Mouse (Mus musculus) midbrain, embryonic 16.5 days (tissue): ENCODE measurements around the gene Mtrf1l. TPM values are rescaled to one million over a fixed set of nuclear protein-coding genes. Genes with fewer than 3 reads are reported as not detected.

Source experiments
- ATAC-seq: fragments of 200-750 bp; cut with Nextera tagmentation; 2 replicates; pipeline ENCODE4 v1.8.0; 2017; ENCODE audit warnings: moderate TSS enrichment
- H3K27ac ChIP-seq: fragments of 300-500 bp; sonication (generic); 2 replicates; pipeline ENCODE4 v1.5.1; 2014; ENCODE audit warnings: mild to moderate bottlenecking, low read length, mixed read lengths
- H3K27me3 ChIP-seq: fragments of 300-500 bp; sonication (generic); 2 replicates; pipeline ENCODE4 v1.6.1; 2014; ENCODE audit warnings: low read depth, low read length, mixed read lengths; ENCODE audit not compliant: control insufficient read depth, insufficient read depth
- H3K36me3 ChIP-seq: fragments of 300-500 bp; sonication (generic); 2 replicates; pipeline ENCODE4 v1.6.1; 2014; ENCODE audit warnings: mild to moderate bottlenecking, low read length, moderate library complexity, mixed read lengths; ENCODE audit not compliant: control insufficient read depth, insufficient read depth
- H3K4me1 ChIP-seq: fragments of 300-500 bp; sonication (generic); 2 replicates; pipeline ENCODE4 v1.6.1; 2014; ENCODE audit warnings: mild to moderate bottlenecking, low read length, mixed read lengths; ENCODE audit not compliant: control insufficient read depth, insufficient read depth
- H3K4me2 ChIP-seq: fragments of 300-500 bp; sonication (generic); 2 replicates; pipeline ENCODE4 v1.6.1; 2014; ENCODE audit warnings: mild to moderate bottlenecking, low read length, mixed read lengths
- H3K4me3 ChIP-seq: fragments of 300-500 bp; sonication (generic); 2 replicates; pipeline ENCODE4 v1.5.1; 2014; ENCODE audit warnings: low read depth, mild to moderate bottlenecking, low read length, moderate library complexity, mixed read lengths
- H3K9ac ChIP-seq: fragments of 300-500 bp; sonication (generic); 2 replicates; pipeline ENCODE4 v1.6.1; 2014; ENCODE audit warnings: low read depth, low read length, mixed read lengths
- H3K9me3 ChIP-seq: fragments of 300-500 bp; sonication (generic); replicated peaks from 2 replicates; pipeline ENCODE4 v1.6.1; 2014; ENCODE audit warnings: mild to moderate bottlenecking, low read length, mixed read lengths; ENCODE audit not compliant: control insufficient read depth, poor library complexity, severe bottlenecking
- WGBS: fragments of 180-500 bp; shearing (Covaris S2); extraction: QIAGEN DNeasy Blood & Tissue Kit; methylation state at CpG from one replicate; pipeline ENCODE4 v1.1.7; 2014; 5-methylcytosine and 5-hydroxymethylcytosine counted together
- polyA plus RNA-seq: library from polyadenylated mRNA; unstranded; fragments of >200 nt; fragmentation: Nextera tagmentation; extraction: Ambion mirVana; gene quantifications from 2 replicates; pipeline ENCODE4 v1.2.1, GENCODE M21; 2015

Mtrf1l gene
- polyA plus RNA-seq, 1 experiment from 2014 or later: 11.1 TPM

DNA sequence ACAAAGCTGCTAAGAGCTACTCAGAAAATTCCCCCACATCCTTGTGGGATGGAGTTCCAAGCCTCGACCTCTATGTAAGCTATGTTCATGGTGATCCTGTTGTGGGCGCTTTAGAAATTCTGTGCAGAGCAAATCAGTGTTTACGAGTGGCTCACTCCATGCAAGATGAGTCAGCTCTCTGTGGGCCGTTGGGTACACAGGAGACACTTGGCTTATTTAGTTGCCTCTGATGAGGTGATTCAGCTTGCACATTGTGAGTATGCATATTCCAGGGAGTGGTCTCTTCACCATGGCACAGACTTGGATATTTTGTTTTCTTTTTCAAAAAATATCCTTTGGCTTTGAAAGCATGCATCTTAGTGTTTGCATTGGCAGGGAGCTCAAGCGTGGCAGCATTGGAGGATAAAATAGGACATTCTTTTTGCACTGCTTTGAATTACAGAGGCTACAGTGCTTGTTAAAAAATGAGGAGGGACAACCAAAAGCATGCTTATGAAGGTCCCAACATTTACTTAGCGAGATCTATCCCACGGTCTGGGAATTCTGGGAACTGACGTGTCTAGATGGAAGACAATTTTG is 29.7 kb upstream of the Mtrf1l start:
- no peak overlapping the region for H3K27ac ChIP-seq
- no peak overlapping the region for H3K4me2 ChIP-seq
- no peaks in the 10 kb centered on the region for H3K36me3 ChIP-seq
- no peak for ATAC-seq
- 88% methylated on average over 8 of the region's 8 CpGs for WGBS
- H3K4me3 ChIP-seq: no peak overlapping the region
- no peaks in the 10 kb centered on the region for H3K4me1 ChIP-seq
- H3K27me3 ChIP-seq: no peaks in the 10 kb centered on the region
- H3K9ac ChIP-seq: no peak overlapping the region
- H3K9me3 ChIP-seq: no peaks in the 10 kb centered on the region

GRCm38 (mm10) chr10:5846939-5847338 is 23.2 kb upstream of the Mtrf1l start:
- WGBS: 36% methylated on average over 2 of the region's 2 CpGs
- ATAC-seq: peak; percentile 8; the same call in 1 of the 2 replicates
- no peaks in the 10 kb centered on the region for H3K36me3 ChIP-seq
- H3K4me3 ChIP-seq: no peak overlapping the region
- H3K9me3 ChIP-seq: no peaks in the 10 kb centered on the region
- H3K4me1 ChIP-seq: no peaks in the 10 kb centered on the region
- H3K9ac ChIP-seq: no peak overlapping the region
- no peaks in the 10 kb centered on the region for H3K27me3 ChIP-seq
- no peak overlapping the region for H3K27ac ChIP-seq
- no peak overlapping the region for H3K4me2 ChIP-seq

- Histone ChIP-seq H3K4me3 (no peak overlapping the region), H3K9me3 (no peaks in the 10 kb centered on the region), H3K27me3 (no peaks in the 10 kb centered on the region), H3K27ac (no peak overlapping the region), H3K36me3 (peaks cover 5% of the 10 kb centered on the region; the same call in 1 of the 2 replicates), H3K4me1 (no peaks in the 10 kb centered on the region), H3K4me2 (no peak overlapping the region), H3K9ac (no peak overlapping the region)
- 76% methylated on average over 4 of the region's 4 CpGs for WGBS
- ATAC-seq: no peak
Observed at GRCm38 (mm10) chr10:5841369-5841768, 17.7 kb upstream of the Mtrf1l start.

GRCm38 (mm10) chr10:5826336-5827025 is 2.8 kb upstream of the Mtrf1l start:
- ATAC-seq: no peak
- no peaks in the 10 kb centered on the region for H3K36me3 ChIP-seq
- no peak overlapping the region for H3K9ac ChIP-seq
- H3K4me1 ChIP-seq: peaks cover 14% of the 10 kb centered on the region
- no peaks in the 10 kb centered on the region for H3K9me3 ChIP-seq
- no peak overlapping the region for H3K4me3 ChIP-seq
- no peaks in the 10 kb centered on the region for H3K27me3 ChIP-seq
- H3K27ac ChIP-seq: no peak overlapping the region
- 78% methylated on average over 6 of the region's 6 CpGs for WGBS
- H3K4me2 ChIP-seq: no peak overlapping the region

DNA sequence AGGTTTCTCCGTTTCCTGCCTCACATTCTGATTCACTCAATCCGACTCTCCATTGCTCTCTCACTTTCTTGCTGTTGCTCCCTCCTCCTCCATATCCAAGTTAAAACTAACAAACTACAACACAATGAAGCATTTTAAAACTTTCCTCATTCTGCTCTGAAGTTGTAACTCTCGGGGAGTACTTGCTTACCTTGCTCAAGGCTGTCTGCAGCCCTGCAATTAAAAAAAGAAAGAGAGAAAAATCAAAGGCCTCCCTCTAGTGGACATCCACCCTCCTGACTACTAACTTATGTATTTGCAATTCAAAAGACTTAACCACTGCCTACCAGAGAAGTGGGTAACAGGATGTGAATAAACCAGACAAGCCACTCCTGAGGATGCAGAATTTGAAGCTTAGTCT is 1.1 kb upstream of the Mtrf1l start:
- H3K4me1 ChIP-seq: peaks cover 14% of the 10 kb centered on the region
- WGBS: 0% methylated on average over 3 of the region's 3 CpGs
- H3K9me3 ChIP-seq: no peaks in the 10 kb centered on the region
- peak overlapping the region; percentile 92; the same call in 1 of the 2 replicates for H3K4me3 ChIP-seq
- H3K27me3 ChIP-seq: no peaks in the 10 kb centered on the region
- no peaks in the 10 kb centered on the region for H3K36me3 ChIP-seq
- H3K9ac ChIP-seq: no peak overlapping the region
- peak overlapping the region; percentile 89; the same call in 1 of the 2 replicates for H3K27ac ChIP-seq
- H3K4me2 ChIP-seq: peak overlapping the region; percentile 68
- 0 out of 2 replicates have a peak, but pooled peaks have one; percentile 4 for ATAC-seq

DNA sequence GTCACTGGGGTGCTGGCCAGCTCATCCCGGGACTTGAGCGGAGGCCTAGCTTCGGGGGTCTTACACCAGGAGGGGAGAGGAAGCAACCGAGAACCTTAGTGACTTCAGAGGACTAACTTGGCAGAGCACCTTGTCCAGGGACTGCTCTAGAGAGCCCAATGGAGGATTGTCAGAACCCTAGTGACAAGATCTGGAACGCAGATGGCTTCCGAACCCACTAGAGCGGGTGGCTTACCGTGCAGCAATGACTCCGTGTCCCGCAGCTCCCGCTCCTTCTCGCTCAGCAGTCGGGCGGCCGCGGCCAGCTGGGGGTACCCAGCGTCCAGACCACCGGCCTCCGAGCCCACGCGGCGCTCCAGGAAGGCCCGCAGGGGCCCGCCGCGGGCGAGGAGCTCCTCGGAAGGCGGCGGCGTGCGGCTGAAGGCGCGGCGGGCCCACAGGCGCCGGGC is 395 bp downstream of the Mtrf1l start:
- H3K27me3 ChIP-seq: no peaks in the 10 kb centered on the region
- H3K27ac ChIP-seq: peak overlapping the region; percentile 89
- WGBS: 1% methylated on average over 34 of the region's 37 CpGs
- H3K9ac ChIP-seq: peak overlapping the region; percentile 92
- H3K4me2 ChIP-seq: peak overlapping the region; percentile 68
- H3K4me3 ChIP-seq: peak overlapping the region; percentile 92
- H3K36me3 ChIP-seq: peaks cover 4% of the 10 kb centered on the region
- no peak for ATAC-seq
- peaks cover 14% of the 10 kb centered on the region for H3K4me1 ChIP-seq
- H3K9me3 ChIP-seq: no peaks in the 10 kb centered on the region

GRCm38 (mm10) chr10:5818772-5819171 is 4.9 kb downstream of the Mtrf1l start:
- H3K9me3 ChIP-seq: no peaks in the 10 kb centered on the region
- no peak overlapping the region for H3K4me2 ChIP-seq
- H3K4me1 ChIP-seq: peaks cover 14% of the 10 kb centered on the region
- no peak overlapping the region for H3K4me3 ChIP-seq
- H3K27ac ChIP-seq: no peak overlapping the region
- no peak for ATAC-seq
- WGBS: 96% methylated on average over 3 of the region's 3 CpGs
- H3K27me3 ChIP-seq: no peaks in the 10 kb centered on the region
- peaks cover 25% of the 10 kb centered on the region for H3K36me3 ChIP-seq
- H3K9ac ChIP-seq: no peak overlapping the region

- Histone ChIP-seq H3K4me2 (no peak overlapping the region), H3K36me3 (peaks cover 39% of the 10 kb centered on the region), H3K4me1 (no peaks in the 10 kb centered on the region), H3K4me3 (no peak overlapping the region), H3K9ac (no peak overlapping the region), H3K9me3 (no peaks in the 10 kb centered on the region), H3K27me3 (no peaks in the 10 kb centered on the region), H3K27ac (no peak overlapping the region)
- no peak for ATAC-seq
- 98% methylated on average over 2 of the region's 2 CpGs for WGBS
Observed at GRCm38 (mm10) chr10:5815968-5816367, 7.7 kb downstream of the Mtrf1l start.

- H3K4me3 ChIP-seq: no peak overlapping the region
- WGBS: 95% methylated on average over 11 of the region's 11 CpGs
- H3K36me3 ChIP-seq: peaks cover 35% of the 10 kb centered on the region
- H3K27ac ChIP-seq: no peak overlapping the region
- H3K9me3 ChIP-seq: no peaks in the 10 kb centered on the region
- H3K27me3 ChIP-seq: no peaks in the 10 kb centered on the region
- ATAC-seq: no peak
- no peak overlapping the region for H3K9ac ChIP-seq
- H3K4me1 ChIP-seq: no peaks in the 10 kb centered on the region
- H3K4me2 ChIP-seq: no peak overlapping the region
Observed at GRCm38 (mm10) chr10:5813724-5814123, 10.0 kb downstream of the Mtrf1l start.
